Comparison of ENCODE assay signal across 11 mouse cellular contexts in genomic region chr7:64451441-64451840, GRCm38 (mm10). TPM values are rescaled to one million over a fixed set of nuclear protein-coding genes. Genes with fewer than 3 reads are reported as not detected.
DNase-seq lines count a peak whose midpoint lies in the region; ATAC-seq and TF ChIP-seq lines count a peak whose summit lies in the region.
"Had no signal": no experiment of that assay in that cellular context is flagged by ENCODE, and none has a peak within 500 bp of the region (broad histone marks: within the 10 kb centered on the region; RNA-seq: fewer than 3 reads in every experiment).

No protein-coding gene starts in this region.

- TF ChIP-seq CTCF in lung, adult 2 months (IDR thresholded peaks at IDR 0.05; ENCODE audit: insufficient read depth, low read length) = no peak

- no peak overlapping the region for H3K4me2 ChIP-seq in forebrain, embryonic 16.5 days (ENCODE audit: low read length)
- H3K4me2 ChIP-seq in neural tube, embryonic 13.5 days = no peak overlapping the region
- H3K4me2 ChIP-seq: lung, embryonic 15.5 days; stomach, embryonic 15.5 days had no signal

- H3K9me3 ChIP-seq in forebrain, embryonic 16.5 days (ENCODE audit: control insufficient read depth, low read length) = no peaks in the 10 kb centered on the region
- no peaks in the 10 kb centered on the region for H3K9me3 ChIP-seq in neural tube, embryonic 13.5 days
- H3K9me3 ChIP-seq: lung, embryonic 15.5 days; stomach, embryonic 15.5 days had no signal

- peaks cover 22% of the 10 kb centered on the region for H3K4me1 ChIP-seq in forebrain, embryonic 16.5 days (replicated peaks; ENCODE audit: control insufficient read depth, insufficient read depth, low read length)
- peaks cover 10% of the 10 kb centered on the region; the same call in 1 of the 2 replicates for H3K4me1 ChIP-seq in neural tube, embryonic 13.5 days (replicated peaks)
- H3K4me1 ChIP-seq in lung, adult 2 months (ENCODE audit: control insufficient read depth, insufficient read depth, low read length) = no peaks in the 10 kb centered on the region
- H3K4me1 ChIP-seq: lung, embryonic 15.5 days; stomach, embryonic 15.5 days had no signal

- peak overlapping the region; percentile 73 for H3K27ac ChIP-seq in forebrain, embryonic 16.5 days (ENCODE audit: low read length)
- H3K27ac ChIP-seq in neural tube, embryonic 13.5 days (replicated peaks) = peak overlapping the region; percentile 3; the same call in 1 of the 2 replicates
- H3K27ac ChIP-seq: lung, embryonic 15.5 days; stomach, embryonic 15.5 days had no signal

- no peaks in the 10 kb centered on the region for H3K27me3 ChIP-seq in forebrain, embryonic 16.5 days (replicated peaks; ENCODE audit: control insufficient read depth, insufficient read depth, low read length)
- H3K27me3 ChIP-seq in neural tube, embryonic 13.5 days = no peaks in the 10 kb centered on the region
- H3K27me3 ChIP-seq: lung, embryonic 15.5 days; stomach, embryonic 15.5 days had no signal

- no peak overlapping the region for H3K4me3 ChIP-seq in forebrain, embryonic 16.5 days (replicated peaks; ENCODE audit: low read length)
- H3K4me3 ChIP-seq in neural tube, embryonic 13.5 days = no peak overlapping the region
- H3K4me3 ChIP-seq in lung, adult 2 months (replicated peaks; ENCODE audit: extremely low read depth, low read depth, low read length) = no peak overlapping the region
- H3K4me3 ChIP-seq: lung, embryonic 15.5 days; stomach, embryonic 15.5 days had no signal

- TF ChIP-seq POLR2A in lung, adult 2 months (IDR thresholded peaks at IDR 0.05; ENCODE audit: borderline replicate concordance, extremely low read depth, low read depth, low read length) = no peak

- H3K36me3 ChIP-seq in forebrain, embryonic 16.5 days (ENCODE audit: control insufficient read depth, insufficient read depth) = no peaks in the 10 kb centered on the region
- no peaks in the 10 kb centered on the region for H3K36me3 ChIP-seq in neural tube, embryonic 13.5 days
- H3K36me3 ChIP-seq: lung, embryonic 15.5 days; stomach, embryonic 15.5 days had no signal

- 8% methylated on average over 4 of the region's 4 CpGs for WGBS in forebrain, embryonic 16.5 days
- WGBS in neural tube, embryonic 13.5 days = 22% methylated on average over 4 of the region's 4 CpGs
- 76% methylated on average over 4 of the region's 4 CpGs for WGBS in lung, adult 2 months

- DNase-seq in cerebellum, adult 11-12 months = peak; percentile 90
- DNase-seq in layer of hippocampus, postnatal 25 days (ENCODE audit: extremely low spot score in 1 of 2, low spot score in 1 of 2) = peak; percentile 40 to 55
- no peak for DNase-seq in kidney, postnatal 14 days
- no peak for DNase-seq in heart, postnatal 4 days
- DNase-seq in gastrocnemius, adult 18-20 months (ENCODE audit: low spot score) = no peak
- no peak for DNase-seq in lung, adult 2 months
- DNase-seq: heart, postnatal 36 days had no signal

- H3K9ac ChIP-seq in forebrain, embryonic 16.5 days (replicated peaks; ENCODE audit: low read depth, low read length) = no peak overlapping the region
- peak overlapping the region; percentile 26; the same call in 1 of the 2 replicates for H3K9ac ChIP-seq in neural tube, embryonic 13.5 days
- H3K9ac ChIP-seq: lung, embryonic 15.5 days; stomach, embryonic 15.5 days had no signal

- peak; percentile 91 for ATAC-seq in forebrain, embryonic 16.5 days
- peak; percentile 76 for ATAC-seq in neural tube, embryonic 13.5 days (ENCODE audit: low read depth)

RNA-seq across cellular contexts. Expression of gene Apba2, which starts 50.1 kb away (rescaled TPM):
- 161 and 176 TPM in 2 replicates for polyA plus RNA-seq in forebrain, embryonic 16.5 days (2015; fragmentation: Nextera tagmentation; extraction: Ambion mirVana)
- 100 to 1,000 TPM; 251 to 263 TPM for total RNA-seq in layer of hippocampus, postnatal 25 days (2021)
- 132 and 141 TPM in 2 replicates for polyA plus RNA-seq in neural tube, embryonic 13.5 days (2015; fragmentation: Nextera tagmentation; extraction: Ambion mirVana)
- under 1 TPM; 0.23 to 0.31 TPM for total RNA-seq in heart, postnatal 4 days (2021)
- not detected for total RNA-seq in gastrocnemius, adult 18-20 months (2021)
- polyA plus RNA-seq in lung, adult 2 months (2012; rRNA removed) = 1.3 and 1.8 TPM in 2 replicates

RNA-seq across cellular contexts. Expression of gene Mcee, which starts 59.0 kb away (rescaled TPM):
- 30.5 and 31.6 TPM in 2 replicates for polyA plus RNA-seq in forebrain, embryonic 16.5 days (2015; fragmentation: Nextera tagmentation; extraction: Ambion mirVana)
- 10 to 100 TPM; 47.5 to 51.0 TPM for total RNA-seq in layer of hippocampus, postnatal 25 days (2021)
- 35.5 and 47.7 TPM in 2 replicates for polyA plus RNA-seq in neural tube, embryonic 13.5 days (2015; fragmentation: Nextera tagmentation; extraction: Ambion mirVana)
- 100 to 1,000 TPM; 103 to 108 TPM for total RNA-seq in heart, postnatal 4 days (2021)
- 100 to 1,000 TPM in 1 of 2 experiments, 10 to 100 TPM in 1; 97.0 to 111 TPM for total RNA-seq in gastrocnemius, adult 18-20 months (2021)
- polyA plus RNA-seq in lung, adult 2 months (2012; rRNA removed) = 21.0 and 21.1 TPM in 2 replicates

RNA-seq across cellular contexts. Expression of gene Mphosph10, which starts 59.4 kb away (rescaled TPM):
- polyA plus RNA-seq in forebrain, embryonic 16.5 days (2015; fragmentation: Nextera tagmentation; extraction: Ambion mirVana) = 27.7 and 28.7 TPM in 2 replicates
- total RNA-seq in layer of hippocampus, postnatal 25 days (2021) = 10 to 100 TPM; 20.5 to 22.7 TPM
- 30.1 and 35.9 TPM in 2 replicates for polyA plus RNA-seq in neural tube, embryonic 13.5 days (2015; fragmentation: Nextera tagmentation; extraction: Ambion mirVana)
- 10 to 100 TPM; 16.6 to 17.4 TPM for total RNA-seq in heart, postnatal 4 days (2021)
- 10 to 100 TPM; 17.3 to 18.4 TPM for total RNA-seq in gastrocnemius, adult 18-20 months (2021)
- polyA plus RNA-seq in lung, adult 2 months (2012; rRNA removed) = 0.51 and 1.3 TPM in 2 replicates

Comparison
In these comparisons a context has a peak if more than half of its experiments do, and no peak if none do; other contexts are left out.
1. DNase-seq: peak in cerebellum, adult 11-12 months (single experiment) and layer of hippocampus, postnatal 25 days (2 of 2); none in kidney, postnatal 14 days (single experiment), heart, postnatal 4 days (single experiment), gastrocnemius, adult 18-20 months (single experiment) and lung, adult 2 months (single experiment).
2. RNA of gene Apba2, which starts 50.1 kb away (total RNA-seq): 251 to 263 TPM in layer of hippocampus, postnatal 25 days; 0.23 to 0.31 TPM in heart, postnatal 4 days and not detected in gastrocnemius, adult 18-20 months; every median in the first group is over 100 times any median in the second.